Mouse (Mus musculus): ENCODE measurements around the gene Zfp385b.

DNA sequence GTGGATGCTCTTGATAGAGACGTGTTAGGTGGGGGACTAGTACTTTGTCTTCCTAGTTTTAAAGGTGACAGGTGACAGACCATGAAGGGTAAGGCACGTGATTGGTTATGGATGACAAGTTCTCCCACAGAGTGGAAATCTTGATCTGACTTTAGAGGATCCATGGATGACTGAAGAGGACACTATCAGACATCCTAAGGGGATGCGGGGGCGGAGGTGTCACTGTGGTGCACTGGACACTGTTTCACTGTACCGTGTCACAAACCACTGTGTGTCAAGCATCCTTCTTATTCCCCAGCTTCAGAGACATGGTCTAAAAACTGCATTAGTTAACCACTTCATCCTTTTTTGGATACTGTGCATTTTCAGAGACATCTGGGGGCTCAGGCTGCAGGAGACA, 440.1 kb downstream of the Zfp385b start:
- no peak for TF ChIP-seq CTCF (IDR thresholded peaks at IDR 0.05; ENCODE audit: control insufficient read depth, insufficient read depth, low read length)
- TF ChIP-seq POLR2A (IDR thresholded peaks at IDR 0.05; ENCODE audit: borderline replicate concordance, control insufficient read depth, low read depth, low read length) = no peak
